Mouse (Mus musculus): ENCODE data around the gene P2ry12.

Gene P2ry12

DNA sequence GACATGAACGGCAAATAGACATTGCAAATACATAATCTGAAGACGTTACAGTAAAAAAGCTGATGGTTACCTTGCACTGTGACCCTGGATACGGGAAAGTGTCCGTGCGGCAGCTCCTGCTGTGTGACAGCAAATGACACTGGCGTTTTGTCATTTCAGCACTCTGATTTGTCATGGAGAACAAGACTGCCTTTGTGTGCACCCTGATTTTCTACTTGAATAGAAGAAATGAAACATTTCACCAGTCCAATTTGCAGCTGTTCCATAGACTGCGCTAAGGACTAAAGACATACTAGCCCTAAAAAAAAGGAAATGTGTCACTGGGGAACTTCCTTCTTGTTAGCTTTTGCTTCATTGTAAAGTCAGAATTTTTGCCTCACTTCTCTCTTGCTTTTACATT is at the start of gene P2ry12:
TSS of gene P2ry12 (minus strand) at position 168 of the 400 bp plus-strand sequence.
- DNase-seq (ENCODE audit: low spot score in 2 of 2) = no peak

DNA sequence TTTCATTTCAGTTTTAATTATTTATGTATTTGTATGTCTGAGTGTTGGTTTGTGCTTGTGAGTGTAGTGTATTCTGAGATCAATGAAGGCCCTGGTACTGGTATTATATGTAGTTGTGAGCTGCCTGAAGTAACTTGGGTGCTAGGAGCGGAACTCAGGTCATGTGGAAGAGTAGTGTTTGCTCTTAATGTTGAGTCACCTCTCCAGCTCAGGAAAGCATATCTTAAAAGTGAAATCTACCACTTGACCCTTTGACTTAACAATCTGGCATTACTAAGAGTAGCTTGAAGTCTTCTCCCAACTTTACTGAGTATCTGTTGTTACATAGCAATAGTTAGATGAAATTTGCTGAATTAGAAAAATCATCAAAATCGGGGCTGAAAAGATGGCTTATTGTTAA is 42.8 kb upstream of the P2ry12 start:
- DNase-seq (ENCODE audit: low spot score in 2 of 2) = no peak

DNA sequence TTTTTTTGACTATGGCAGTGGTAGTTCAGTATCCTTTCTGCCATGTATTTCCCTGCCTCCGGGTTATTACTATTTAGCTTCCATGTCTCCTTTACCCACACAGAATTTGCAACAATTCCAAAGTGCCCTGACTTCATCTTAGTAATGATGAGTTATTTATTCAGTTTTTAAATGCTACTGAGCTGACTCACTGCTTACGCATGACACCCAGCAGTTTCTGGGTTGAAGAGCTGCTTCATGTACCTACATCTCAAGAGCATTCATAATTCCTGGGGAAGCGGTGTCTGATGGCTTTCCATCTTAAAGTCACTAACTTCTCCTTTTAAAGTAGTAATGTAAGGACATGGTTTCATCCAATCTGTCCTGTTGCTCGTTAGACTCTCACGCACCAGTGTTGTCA is 42.3 kb upstream of the P2ry12 start:
- DNase-seq (ENCODE audit: low spot score in 2 of 2) = no peak

DNA sequence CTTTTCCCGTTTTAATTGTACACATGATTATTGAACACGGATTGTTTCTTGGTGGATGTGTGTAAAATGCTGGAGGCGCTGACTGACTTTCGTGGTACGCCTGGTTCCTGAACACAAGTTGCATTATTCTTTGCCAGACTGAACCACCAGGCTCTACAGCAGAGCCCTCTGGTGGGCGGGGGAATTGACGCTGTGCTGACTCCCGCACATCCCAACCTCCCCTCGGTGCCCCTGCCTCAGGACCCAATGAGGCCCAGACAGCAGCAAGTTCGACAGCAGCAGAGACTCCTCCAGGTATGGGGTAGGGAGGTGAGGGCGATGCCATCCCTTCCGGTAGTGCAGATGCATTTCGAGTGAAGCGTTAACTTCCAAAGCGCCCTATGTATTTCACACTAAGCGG is 35.0 kb upstream of the P2ry12 start:
- DNase-seq (ENCODE audit: low spot score in 2 of 2) = no peak

DNA sequence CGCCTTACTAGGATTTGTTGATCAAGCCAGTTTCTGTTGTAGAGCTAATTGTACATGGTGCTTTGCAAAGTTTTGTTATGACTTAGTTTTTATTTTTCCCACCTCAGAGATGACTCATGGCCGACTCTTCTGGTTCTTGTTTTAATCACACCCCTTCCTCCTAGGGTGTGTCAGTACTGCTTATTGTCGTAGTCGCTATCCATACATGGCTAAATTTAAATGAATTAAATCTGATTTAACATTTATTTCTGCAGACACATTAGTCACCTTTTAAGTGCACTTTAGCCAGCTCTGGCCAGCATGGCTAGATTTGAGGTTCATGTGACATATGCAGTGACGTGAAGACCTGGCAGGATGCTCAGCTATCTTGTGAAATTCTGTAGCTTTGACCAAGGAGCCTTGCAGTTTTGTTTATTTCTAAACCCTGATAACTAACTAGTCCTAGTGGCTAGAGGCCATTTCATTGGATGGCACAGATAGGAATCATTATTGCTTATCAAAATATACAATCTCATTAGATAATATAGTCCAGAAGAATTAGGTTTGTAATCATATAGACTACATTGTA is 34.0 kb upstream of the P2ry12 start:
- DNase-seq (ENCODE audit: low spot score in 2 of 2) = no peak

DNA sequence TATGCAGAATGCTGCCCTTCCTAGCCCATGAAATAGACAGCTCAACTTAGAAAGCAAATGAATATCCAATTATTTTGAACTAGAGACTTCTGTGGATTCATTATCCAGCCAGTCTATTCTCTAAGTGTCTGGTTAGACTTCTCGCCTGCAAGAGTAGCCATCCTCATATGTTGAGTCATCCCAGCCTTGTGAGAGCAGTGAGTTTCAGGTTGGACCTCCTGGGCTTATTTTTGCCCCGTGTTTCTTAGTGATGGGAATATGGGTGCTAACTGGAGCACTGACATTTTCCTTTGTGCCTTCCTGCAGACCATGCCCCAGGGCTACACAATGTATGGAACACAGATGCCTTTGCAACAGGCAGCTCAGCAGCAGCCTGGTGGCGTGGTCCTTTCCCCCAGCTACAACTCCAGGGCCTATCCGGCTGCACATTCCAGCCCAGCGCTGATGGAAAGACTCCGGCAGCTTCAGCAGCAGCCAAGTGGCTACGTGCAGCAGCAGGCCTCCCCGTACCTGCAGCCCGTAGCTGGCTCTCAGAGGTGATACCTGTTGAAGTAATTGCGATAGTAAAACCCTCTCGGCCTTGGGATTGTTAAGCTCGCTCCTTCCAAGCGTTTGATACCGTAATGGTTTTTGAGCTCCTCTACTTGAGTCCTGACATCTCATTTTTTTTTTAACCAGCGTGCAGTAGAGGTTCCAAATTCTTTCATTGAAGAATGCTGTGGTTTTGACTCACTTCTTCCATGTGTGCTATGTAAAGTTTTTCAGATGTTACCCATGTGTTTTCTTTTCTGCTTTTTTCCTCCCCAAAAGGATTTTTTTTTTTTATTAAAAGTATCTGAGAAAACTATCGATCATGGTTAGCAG is 33.3 kb upstream of the P2ry12 start:
- no peak for DNase-seq (ENCODE audit: low spot score in 2 of 2)

DNA sequence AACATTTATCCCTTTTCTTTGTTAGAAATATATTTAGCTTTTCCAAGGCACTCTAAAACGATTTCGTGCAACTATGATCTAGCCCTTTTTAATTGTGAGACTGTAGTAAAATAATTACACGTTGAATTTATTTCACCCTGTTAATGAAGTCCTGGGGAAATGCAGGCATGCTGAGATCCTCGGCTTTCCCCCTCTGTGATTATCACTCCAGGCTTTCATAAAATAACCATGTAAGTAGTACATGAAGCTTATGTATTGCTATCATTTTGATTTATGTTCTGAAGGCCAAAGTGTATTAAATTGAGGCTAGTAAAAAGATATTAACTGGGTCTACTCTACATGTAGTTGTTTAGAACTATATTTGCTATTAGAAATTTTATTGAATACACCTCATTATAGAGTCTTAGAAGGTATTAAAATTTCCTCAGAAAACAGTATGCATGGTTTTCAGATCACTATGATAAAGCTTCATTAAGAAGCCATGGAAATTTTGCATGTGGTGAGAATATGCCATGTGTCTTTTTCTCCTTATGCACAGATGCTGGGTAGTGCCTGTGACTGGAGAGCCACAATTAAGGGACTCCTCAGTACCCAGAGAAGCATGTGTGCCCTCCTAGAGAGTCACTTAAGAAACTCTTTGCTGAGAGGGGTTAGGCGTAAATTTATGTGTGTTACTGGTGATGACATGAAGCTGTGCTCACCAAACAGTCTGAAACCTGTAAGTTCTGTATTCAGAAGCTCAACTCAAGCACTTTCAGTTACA is 30.9 kb upstream of the P2ry12 start:
- DNase-seq (ENCODE audit: low spot score in 2 of 2) = no peak

DNA sequence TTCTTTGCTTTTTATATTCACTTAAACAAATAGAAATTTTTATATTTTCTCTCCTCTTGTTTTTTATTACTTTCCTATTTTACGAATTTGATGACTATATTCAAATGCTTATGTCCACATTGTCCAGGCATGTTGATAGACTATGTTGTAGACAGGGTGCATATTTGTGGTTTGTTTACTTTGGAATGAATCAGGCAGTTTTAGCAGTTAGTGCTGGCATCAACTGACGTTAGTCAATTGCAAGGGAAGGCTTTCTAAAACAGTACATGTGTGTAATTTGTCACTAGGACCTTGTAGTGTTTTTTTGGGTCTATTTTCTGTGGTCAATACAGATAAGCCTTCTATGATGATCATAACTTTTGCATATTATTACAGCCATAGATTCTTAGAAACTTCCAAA is 27.9 kb upstream of the P2ry12 start:
- no peak for DNase-seq (ENCODE audit: low spot score in 2 of 2)

DNA sequence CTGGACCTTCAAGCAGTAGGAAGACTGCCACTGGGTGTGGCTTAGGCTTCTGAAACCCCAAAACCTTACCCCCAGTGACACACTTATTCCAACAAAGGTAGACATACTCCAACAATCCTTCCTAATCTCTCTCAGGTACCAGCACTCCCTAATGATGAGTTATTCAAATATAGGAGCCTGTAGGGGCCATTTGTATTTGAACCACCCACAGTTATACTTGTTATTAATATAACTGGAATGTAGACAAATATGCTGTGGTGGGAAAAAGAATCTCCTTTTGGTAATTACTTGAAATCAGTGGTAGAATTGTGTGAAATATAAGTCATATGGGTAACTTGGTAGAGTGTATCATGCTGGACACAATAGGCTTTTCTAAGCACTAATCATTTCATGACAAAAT is 15.9 kb upstream of the P2ry12 start:
- no peak for DNase-seq (ENCODE audit: low spot score in 2 of 2)

DNA sequence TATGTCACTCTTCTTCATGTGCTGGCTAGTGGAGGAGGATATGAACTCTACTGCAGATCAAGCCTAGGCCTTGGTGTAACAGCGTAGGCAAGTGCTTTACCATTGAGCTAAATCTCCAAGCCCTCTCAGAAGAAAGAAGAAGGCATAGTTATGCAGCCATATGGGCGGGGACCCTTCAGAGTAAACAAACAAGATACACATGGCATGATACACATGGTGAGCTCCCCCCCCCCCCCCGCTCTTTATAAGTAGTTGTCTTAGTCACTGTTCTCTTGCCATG is 15.5 kb upstream of the P2ry12 start:
- DNase-seq (ENCODE audit: low spot score in 2 of 2) = no peak

DNA sequence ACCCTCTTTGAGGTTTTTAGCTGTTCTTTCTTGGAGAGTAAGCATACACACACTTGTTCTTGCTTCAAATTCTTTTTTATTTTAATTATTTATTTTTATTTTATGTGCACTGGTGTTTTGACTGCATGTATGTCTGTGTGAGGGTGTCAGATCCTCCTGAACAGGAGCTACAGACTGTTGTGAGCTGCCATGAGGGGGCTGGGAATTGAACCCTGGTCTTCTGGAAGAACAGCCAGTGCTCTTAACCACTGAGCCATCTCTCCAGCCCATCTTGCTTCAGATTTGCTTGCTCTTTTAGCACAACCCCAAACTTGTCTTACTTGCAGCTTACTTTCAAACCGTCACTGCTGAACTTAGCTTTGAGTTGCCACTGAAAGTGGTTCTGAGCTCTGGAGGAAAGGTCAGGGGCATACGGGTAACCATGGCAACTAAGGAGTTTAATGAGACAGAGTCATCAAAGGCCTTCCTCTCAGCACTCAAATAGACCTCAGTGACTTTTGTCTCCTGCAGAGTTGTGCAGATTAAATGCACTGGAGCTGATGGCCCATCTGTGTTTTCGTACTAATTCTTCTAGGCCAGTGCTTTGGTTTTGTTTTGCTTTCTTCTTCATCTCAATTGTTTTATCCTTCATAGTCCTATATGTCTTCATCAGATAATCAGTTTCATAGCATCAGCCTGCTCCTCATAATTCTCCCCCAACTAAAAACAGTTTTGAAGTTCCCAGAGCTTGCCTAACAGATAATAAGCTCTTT is 15.0 kb upstream of the P2ry12 start:
- no peak for DNase-seq (ENCODE audit: low spot score in 2 of 2)

DNA sequence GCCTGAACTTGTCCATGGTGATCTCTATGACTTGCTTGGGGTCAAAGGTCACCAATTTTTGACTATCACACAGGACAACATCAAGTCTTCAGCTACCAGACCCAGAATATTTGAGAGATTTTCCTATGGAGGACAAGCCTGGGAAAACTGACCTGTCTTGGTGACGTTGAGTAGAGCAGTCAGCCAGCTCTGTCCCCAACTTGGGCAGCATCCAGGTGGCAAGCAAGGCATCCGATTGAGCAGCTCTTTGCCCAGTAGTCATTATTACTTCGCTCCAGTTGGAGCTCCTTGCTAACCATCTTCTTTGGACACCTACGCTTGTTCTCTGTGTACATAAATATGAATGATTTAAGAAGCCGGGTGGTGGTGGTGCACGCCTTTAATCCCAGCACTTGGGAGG is 8.1 kb upstream of the P2ry12 start:
- no peak for DNase-seq (ENCODE audit: low spot score in 2 of 2)

DNA sequence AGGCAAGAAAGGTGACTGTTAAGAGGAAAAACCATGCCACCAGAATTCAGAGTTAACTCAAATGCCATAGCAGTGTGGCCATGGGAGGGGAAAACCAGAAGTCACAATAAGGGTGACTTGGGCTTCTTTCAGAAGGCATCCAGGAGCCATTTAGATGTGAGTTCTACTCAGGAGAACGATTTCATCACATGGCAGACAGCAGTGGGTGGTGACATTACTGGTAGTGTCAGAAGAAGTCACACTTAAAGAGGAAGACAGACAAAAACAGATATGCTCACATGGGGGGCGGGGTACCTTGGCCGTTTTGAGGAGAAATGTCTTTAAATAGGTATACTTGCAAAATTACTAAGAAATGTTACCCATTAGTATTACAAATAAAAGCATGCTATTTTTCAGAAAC is 1.3 kb upstream of the P2ry12 start:
- no peak for DNase-seq (ENCODE audit: low spot score in 2 of 2)

DNA sequence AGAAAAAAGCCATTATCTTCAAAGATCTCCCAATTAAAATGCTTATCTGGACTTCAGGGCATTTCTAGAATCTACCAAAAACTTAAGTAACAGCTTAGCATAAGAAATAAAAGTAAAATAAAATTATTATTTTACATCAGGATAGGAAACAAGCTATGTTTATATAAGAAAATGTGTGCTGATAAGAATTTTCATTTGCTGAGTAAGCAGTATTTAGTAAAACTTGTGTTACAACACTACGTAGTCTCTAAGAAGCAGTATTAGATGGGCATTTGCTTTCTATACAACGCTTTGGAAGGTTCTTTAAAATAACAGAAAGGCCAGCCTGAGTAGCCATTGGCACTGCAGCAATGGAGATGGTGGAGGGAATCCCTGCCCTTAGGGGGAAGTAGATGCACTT is 746 bp upstream of the P2ry12 start:
- no peak for DNase-seq (ENCODE audit: low spot score in 2 of 2)

DNA sequence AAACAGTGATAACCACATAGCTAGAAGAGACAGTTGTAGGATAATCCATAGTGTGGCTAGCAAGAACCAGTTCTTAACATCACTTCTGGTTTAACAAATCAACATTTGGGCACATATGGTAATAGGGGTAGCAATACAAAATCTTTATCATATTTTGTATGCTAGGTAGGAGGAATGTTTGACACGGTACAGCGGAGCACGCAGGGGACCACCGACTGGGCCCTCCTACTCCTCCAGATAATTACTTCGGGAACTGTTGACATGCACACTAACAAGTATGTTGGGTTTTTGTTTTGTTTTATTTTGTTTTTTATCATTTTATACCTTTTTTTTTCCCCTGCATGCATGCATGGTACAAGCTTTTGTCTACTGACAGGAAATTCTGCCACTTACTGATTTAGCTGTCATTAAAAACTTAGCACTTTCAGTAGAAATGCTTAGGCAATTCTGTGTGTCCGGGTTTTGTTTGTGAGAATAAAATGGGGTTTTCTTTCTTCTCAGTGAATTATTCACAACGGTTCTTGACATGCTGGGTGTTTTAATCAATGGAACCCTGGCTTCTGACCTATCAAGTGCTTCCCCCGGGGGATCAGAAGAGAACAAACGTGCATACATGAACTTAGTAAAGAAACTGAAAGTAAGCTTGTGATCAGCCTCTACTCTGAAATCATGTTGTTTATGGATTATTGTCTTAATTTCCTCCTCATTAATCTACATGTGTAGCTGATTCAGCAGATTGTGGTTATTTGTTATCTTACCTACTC is 780 bp downstream of the P2ry12 start:
- DNase-seq (ENCODE audit: low spot score in 2 of 2) = no peak

DNA sequence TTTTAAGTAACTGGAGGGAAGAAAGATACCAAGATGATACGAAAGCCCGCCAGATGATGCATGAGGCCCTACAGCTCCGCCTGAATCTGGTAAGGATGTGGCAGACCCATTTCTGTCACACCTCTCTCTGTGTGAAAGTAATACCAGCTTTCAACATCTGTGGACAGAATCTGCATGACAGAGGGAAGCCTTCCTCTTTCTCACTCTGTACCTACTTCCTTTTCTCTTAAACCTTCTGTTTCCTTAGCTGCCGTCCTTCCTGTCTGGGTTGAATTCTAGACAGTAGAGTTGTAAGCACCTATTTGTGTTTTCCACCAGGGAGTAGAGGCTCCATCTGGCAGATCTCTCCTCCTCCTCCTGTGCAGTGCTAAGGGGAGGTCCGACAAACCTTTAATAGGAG is 1.9 kb downstream of the P2ry12 start:
- DNase-seq (ENCODE audit: low spot score in 2 of 2) = peak in 1 of 2 experiments; percentile 11

DNA sequence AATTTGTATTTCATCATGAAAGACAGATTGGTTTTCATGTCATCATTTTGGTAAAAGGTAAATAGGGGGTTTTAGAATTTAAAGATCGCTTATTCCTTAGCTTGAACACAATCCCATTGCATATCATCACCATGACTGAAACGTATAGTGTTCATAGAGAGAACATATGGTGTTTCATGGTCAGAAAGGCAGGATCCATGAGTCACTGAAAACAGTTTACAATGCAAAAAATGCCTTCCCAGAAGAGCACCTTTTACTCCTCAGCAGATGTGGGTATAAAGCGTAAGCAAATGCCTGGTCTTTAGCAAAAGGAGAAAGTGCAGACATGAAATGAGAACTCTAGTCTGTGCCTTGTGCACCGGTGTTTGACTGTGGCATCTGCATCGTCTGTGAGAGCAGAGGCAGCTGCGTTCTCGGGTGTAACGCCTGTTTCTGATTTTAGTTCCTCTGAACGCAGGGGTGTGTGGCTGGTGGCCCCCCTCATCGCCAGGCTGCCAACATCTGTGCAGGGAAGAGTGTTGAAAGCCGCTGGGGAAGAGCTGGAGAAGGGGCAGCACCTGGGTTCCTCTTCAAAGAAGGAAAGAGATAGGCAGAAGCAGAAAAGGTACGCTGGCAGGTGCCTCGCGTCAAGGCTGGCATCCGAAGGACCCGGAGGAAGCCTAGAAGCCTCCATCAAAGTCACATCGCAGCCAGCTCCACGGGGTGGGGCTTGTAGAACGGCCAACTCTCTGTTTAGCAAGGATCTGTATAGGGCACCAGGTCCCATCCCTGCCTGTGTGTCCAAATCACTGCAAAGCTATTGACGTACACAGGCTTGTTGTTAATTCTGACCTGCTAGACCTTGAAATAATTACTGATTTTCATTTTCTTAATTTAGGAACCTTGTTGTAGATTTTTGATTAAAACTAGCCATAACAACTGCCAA is 4.7 kb downstream of the P2ry12 start:
- peak in 1 of 2 experiments; percentile 5 for DNase-seq (ENCODE audit: low spot score in 2 of 2)

DNA sequence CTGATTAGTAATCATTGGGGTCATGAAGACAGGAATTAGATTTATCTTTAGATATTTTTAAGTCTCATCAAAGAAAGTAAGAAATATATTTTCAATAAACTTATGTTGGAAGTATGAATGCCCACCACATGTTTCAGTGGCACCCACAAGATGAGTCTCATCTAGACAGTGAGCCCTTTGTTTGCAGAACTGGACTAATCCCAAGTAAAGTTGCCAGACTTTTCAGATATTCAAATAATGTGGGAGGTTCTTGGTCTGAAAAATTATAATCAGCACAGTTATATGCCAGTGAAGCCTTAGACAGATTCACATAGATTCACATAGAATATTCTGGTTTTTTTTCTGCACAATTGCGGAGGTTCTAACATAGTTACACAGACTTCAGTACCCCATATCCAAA is 12.2 kb downstream of the P2ry12 start:
- no peak for DNase-seq (ENCODE audit: low spot score in 2 of 2)

DNA sequence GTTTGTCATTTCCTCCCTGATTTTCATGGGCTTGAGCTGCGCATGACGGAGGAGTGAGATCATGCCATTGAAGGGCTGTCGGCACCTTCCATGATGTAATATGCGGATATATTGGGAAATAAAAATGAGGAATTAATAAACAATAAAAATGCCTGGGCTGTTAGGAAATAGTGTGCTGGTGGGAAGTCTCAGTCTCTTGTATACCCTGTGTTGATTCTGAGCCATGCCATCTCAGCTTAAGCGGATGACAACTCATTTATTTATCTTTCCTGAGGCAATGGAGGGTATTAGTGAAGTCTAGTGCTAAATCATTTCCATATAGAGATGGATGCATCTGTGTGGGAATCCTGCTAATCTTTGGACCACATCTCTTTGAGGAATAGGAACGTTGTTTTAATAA is 14.6 kb downstream of the P2ry12 start:
- DNase-seq (ENCODE audit: low spot score in 2 of 2) = no peak

DNA sequence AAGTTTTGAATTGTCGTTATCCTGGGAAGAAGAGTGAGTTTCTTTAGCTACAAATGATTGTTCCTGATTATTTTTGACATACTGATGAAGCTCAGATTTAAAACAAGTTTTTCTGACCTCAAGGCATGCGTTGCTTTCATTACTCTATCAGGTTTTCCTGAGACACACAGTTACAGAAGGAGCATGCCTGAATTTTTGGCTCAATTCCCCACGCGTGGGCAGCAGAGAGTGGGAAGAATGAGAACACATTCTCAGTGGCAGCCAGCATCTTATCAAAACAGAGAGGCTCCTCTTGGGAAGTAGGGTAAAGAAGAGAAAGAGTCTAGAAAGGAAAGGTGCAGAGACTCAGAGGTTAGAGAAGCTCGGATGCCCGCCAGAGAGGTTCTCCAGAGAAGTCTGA is 19.3 kb downstream of the P2ry12 start:
- DNase-seq (ENCODE audit: low spot score in 2 of 2) = peak; percentile 68 to 81

DNA sequence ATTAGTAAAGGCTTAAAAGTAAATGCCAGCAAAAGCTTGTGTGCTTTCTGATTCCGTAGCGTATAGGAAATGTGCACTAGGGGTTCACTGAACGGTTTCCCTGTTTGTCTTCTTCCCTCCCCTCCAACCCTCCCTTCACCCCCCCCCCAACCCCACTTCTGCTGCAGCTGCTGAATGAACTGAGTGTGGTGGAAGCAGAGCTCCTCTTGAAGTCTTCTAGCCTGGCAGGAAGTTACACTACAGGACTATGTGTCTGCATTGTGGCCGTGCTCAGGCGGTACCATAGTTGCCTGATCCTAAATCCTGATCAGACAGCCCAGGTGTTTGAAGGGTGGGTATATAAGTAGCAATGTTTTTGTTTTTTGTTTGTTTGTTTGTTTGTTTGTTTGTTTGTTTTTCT is 27.8 kb downstream of the P2ry12 start:
- DNase-seq (ENCODE audit: low spot score in 2 of 2) = no peak

Measured in right cerebral cortex, postnatal 36 days (tissue).